Mouse (Mus musculus) heart, adult 11 months (tissue): ENCODE data around the gene Angptl2.

Source experiments
- DNase-seq: peaks from one replicate; pipeline ENCODE4 v3.0.0; 2022

Gene Angptl2

GRCm38 (mm10) chr2:33232782-33233570 is 17.1 kb downstream of the Angptl2 start:
- DNase-seq: no peak

- DNase-seq: no peak
These were observed 18.0 kb downstream of the Angptl2 start for GRCm38 (mm10) chr2:33233856-33234255.

- DNase-seq: no peak
These were observed 19.0 kb downstream of the Angptl2 start for GRCm38 (mm10) chr2:33234848-33235247.

DNA sequence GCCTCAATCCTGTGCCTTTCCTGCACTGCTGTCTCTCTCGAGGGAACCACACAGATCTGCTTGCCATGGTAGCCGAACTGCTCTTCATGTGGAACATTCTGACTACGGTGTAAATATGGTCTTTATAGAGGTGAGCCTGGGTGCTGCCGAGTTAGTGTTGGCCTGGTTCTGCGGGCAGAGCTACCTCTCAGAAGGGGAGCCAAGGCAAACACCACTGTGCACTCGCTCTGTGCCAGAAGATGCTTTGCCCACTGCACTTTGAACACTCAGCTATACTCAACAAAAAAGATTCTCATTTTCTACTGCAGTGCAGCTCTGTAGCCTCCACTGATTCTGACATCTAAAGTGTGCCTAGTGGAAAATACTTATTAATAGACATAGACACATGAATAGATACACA is 21.7 kb downstream of the Angptl2 start:
- DNase-seq: no peak

DNA sequence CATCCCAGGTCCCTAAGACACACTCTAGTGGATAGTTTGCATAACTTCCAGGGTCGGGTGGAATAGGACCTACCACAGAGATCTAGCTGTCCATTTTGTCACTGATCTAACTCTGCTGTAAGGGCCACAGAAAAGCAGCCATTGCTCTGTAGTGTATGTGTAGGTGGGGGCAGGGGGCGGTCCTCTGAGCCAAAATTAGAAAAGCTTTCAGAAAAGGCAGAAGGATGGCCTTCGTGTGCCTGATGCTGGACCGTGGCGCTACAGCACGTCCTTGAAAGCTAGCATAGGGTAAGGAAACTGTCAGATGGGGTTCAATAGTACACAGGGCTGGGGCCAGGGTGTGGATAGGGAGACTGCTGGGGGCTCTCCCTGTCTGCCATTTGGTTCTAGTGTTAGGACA is 29.0 kb downstream of the Angptl2 start:
- no peak for DNase-seq

GRCm38 (mm10) chr2:33245350-33245749 is 29.5 kb downstream of the Angptl2 start:
- no peak for DNase-seq

- no peak for DNase-seq
These were observed 31.0 kb downstream of the Angptl2 start for GRCm38 (mm10) chr2:33246841-33247240.

- peak; percentile 71 for DNase-seq
These were observed 32.7 kb downstream of the Angptl2 start for GRCm38 (mm10) chr2:33248549-33248948.

GRCm38 (mm10) chr2:33249922-33250633 is 34.2 kb downstream of the Angptl2 start:
- DNase-seq: peak; percentile 90

- DNase-seq: no peak
These were observed 36.9 kb downstream of the Angptl2 start for GRCm38 (mm10) chr2:33252751-33253150.

GRCm38 (mm10) chr2:33253572-33254190 is 37.8 kb downstream of the Angptl2 start:
- peak; percentile 90 for DNase-seq

DNA sequence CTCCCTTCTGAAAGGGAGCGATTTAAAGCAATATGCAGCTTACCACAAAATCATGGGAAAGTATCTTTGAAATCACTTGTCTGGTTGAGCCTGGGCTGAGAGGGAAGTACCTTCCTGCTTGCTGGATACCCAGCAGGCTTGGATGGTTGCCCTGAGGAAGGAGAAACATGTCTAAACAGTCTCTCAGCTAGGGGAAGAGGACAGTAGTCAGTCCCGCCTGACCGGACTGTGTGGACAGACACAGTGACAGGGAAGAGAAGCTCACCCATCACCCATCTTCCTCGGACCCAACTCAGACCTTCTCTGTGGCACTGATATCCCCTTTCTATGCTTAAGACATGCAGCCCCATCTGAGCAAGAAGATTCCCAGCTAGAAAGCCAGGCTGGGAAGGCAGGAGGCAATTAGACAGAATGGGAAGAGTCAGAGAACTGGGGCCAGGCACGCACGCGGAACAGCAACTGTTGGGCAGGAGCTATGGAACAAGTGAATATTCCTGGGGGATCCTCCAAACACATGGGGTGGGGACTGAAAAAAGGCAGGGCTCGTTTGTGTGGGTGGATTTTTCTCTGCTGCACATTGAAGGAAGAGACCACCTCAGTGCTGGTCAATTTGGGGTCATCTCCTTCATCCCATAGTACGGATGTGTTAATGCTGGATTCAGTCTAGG is 38.6 kb downstream of the Angptl2 start:
- DNase-seq: peak; percentile 95

GRCm38 (mm10) chr2:33256769-33257537 is 41.1 kb downstream of the Angptl2 start:
- DNase-seq: peak; percentile 89

DNA sequence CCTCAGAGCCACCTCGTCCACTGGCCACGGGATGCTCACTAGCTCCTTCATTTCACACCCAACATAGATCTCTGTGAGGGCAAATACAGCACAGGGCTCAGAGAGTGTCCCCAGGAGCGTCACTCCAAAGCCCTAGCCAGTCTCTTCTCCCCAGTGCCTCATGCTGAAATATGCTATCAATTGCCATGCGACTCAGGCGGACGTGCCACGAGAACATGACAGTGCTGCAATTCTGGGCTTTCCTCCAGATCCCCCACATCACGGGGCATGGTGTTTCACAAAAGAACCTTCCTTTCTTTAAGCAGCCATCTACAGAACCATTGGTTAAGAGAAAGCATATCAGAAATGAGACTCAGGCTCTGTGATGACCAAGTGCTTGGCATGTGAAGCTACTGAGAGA is 44.9 kb downstream of the Angptl2 start:
- DNase-seq: peak; percentile 93

GRCm38 (mm10) chr2:33261475-33261874 is 45.6 kb downstream of the Angptl2 start:
- DNase-seq: peak; percentile 90

- no peak for DNase-seq
These were observed 49.9 kb downstream of the Angptl2 start for GRCm38 (mm10) chr2:33265793-33266192.

DNA sequence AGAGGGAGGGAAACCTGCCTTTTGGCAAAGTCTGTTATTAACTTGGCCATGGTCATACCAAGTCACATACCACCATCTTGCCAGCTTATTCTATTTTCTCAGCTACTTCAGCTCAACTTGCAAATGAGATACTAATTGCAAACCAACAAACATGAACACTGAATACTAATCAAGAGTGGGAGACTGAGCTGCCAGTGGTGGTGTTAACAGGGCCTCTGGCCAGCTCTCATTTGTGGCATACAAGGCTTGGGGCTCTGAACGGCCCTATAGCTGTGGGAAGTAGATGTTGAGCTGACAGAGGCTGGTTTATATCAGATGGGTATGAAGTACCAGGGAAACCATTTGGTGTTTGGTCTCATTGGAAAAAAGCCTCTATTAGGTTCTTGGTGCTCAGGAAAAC is 51.2 kb downstream of the Angptl2 start:
- DNase-seq: no peak

DNA sequence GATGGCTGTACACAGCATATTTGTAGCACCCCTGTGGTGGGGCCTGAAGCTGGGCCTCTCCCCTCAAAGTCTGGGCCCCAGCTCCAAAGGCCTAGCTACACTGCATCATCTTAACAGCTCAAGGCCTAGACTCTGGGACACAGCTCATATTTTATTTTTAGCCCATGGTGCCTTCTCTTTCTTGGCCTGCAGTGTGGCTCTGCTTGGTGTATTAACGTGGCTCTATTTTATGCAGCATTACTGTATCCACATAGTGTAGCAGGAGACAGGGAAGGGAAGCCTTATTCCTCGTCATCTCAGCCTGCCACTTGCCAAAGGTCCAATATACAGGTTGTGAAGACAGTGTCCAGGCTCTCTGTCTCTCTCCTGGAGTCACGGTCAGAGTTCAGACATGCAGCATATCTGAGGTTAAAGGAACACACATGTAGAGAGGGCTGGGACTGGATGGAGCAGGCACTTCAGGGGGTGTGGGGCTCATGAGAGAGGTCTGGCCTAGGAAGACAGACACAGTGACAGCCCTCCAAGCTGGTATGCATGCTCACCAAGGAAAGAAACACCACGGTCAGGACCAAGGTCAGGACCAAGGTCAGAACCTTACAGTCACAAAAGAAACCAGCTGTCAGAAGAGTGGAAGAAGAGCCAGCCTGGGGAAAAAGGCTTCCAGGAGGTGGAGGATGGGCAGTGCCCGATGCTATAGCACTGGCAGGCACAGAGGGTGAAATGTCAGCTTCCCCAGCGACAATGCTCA is 52.7 kb downstream of the Angptl2 start:
- peak; percentile 90 for DNase-seq

GRCm38 (mm10) chr2:33269132-33269493 is 53.2 kb downstream of the Angptl2 start:
- DNase-seq: peak; percentile 96

GRCm38 (mm10) chr2:33270569-33270968 is 54.7 kb downstream of the Angptl2 start:
- no peak for DNase-seq

DNA sequence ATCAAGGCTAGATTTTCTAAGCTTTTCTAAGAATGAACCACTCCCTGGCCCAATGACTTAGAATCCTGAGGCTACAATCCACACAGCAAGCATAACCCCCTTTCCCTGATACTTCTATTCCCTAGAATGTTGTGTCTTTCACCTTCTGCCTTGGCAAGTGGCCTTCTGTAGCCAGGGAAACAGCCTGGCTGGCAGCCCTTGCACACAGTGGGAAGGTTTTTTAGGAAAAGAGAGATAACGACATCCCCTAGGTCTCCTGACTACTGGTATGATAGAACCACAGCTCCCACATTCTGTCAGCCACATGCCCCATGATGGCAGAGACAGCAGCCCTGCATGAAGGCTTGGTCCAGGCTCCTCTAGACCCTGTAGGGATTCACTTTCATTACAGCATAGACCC is 55.6 kb downstream of the Angptl2 start:
- peak; percentile 90 for DNase-seq
